Mouse (Mus musculus): ENCODE measurements around the gene Map3k13.

DNA sequence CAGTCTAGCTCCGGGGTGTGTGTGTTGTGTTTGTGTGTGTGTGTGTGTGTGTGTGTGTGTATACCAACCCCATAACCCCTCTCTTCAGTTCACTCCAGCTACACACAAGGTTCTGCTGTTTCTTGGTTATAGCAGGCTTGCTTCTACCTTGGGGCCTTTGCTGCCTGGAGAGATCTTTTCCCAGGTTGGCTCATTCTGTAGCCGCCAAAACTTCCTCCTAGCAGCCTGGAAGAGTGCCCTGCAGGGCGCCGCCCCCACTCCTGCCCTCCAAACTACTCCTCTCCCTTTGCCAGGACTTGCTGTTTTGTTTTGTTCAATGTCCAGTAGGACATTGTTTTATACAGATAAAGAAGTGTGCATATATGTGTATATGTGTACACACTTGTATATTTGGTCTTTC is 33.4 kb downstream of the Map3k13 start:
- TF ChIP-seq POLR2A (IDR thresholded peaks at IDR 0.05; ENCODE audit: control insufficient read depth, extremely low read depth, insufficient read depth, low read length, poor library complexity), result no peak
- no peak for TF ChIP-seq CTCF (IDR thresholded peaks at IDR 0.05; ENCODE audit: borderline replicate concordance, control insufficient read depth, extremely low read depth, insufficient read depth, low read length, poor library complexity)
